Mouse (Mus musculus): Measurements from ENCODE around the gene Cdh24.

Cdh24 gene

GRCm38 (mm10) chr14:54641305-54641969 lies at the start of gene Cdh24:
Cdh24 (minus strand) TSS chr14:54641364.
- peak; percentile 70 for DNase-seq (ENCODE audit: low spot score)

- no peak for DNase-seq (ENCODE audit: low spot score)
Measured at GRCm38 (mm10) chr14:54687251-54687650, 46.1 kb upstream of the Cdh24 start.

GRCm38 (mm10) chr14:54686522-54687143 lies 45.5 kb upstream of the Cdh24 start, which contains the start of gene Acin1:
Acin1 (minus strand) TSS chr14:54686931.
- peak; percentile 100 for DNase-seq (ENCODE audit: low spot score)

GRCm38 (mm10) chr14:54686063-54686521 lies 44.9 kb upstream of the Cdh24 start, which contains the start of gene 1700123O20Rik:
1700123O20Rik (plus strand) TSS chr14:54686216.
- DNase-seq (ENCODE audit: low spot score): no peak

GRCm38 (mm10) chr14:54685471-54685870 lies 44.3 kb upstream of the Cdh24 start:
- no peak for DNase-seq (ENCODE audit: low spot score)

GRCm38 (mm10) chr14:54682396-54682795 lies 41.2 kb upstream of the Cdh24 start:
- DNase-seq (ENCODE audit: low spot score): no peak

- no peak for DNase-seq (ENCODE audit: low spot score)
Measured at GRCm38 (mm10) chr14:54678657-54679304, 37.6 kb upstream of the Cdh24 start.

GRCm38 (mm10) chr14:54676290-54676689 lies 35.1 kb upstream of the Cdh24 start:
- DNase-seq (ENCODE audit: low spot score): no peak

- no peak for DNase-seq (ENCODE audit: low spot score)
Measured at GRCm38 (mm10) chr14:54674317-54674716, 33.2 kb upstream of the Cdh24 start.

GRCm38 (mm10) chr14:54669381-54669780 lies 28.2 kb upstream of the Cdh24 start:
- DNase-seq (ENCODE audit: low spot score): no peak

- DNase-seq (ENCODE audit: low spot score): peak; percentile 55
Measured at GRCm38 (mm10) chr14:54664477-54665222, 23.5 kb upstream of the Cdh24 start.

GRCm38 (mm10) chr14:54660009-54660408 lies 18.8 kb upstream of the Cdh24 start:
- DNase-seq (ENCODE audit: low spot score): no peak

- peak; percentile 75 for DNase-seq (ENCODE audit: low spot score)
Measured at GRCm38 (mm10) chr14:54653496-54653895, 12.3 kb upstream of the Cdh24 start.

- DNase-seq (ENCODE audit: low spot score): no peak
Measured at GRCm38 (mm10) chr14:54652787-54653186, 11.6 kb upstream of the Cdh24 start.

- no peak for DNase-seq (ENCODE audit: low spot score)
Measured at GRCm38 (mm10) chr14:54651556-54651955, 10.4 kb upstream of the Cdh24 start.

GRCm38 (mm10) chr14:54650621-54651454 lies 9.7 kb upstream of the Cdh24 start:
- DNase-seq (ENCODE audit: low spot score): peak; percentile 62

- no peak for DNase-seq (ENCODE audit: low spot score)
Measured at GRCm38 (mm10) chr14:54647900-54648299, 6.7 kb upstream of the Cdh24 start.

GRCm38 (mm10) chr14:54646898-54647636 lies 5.9 kb upstream of the Cdh24 start:
- no peak for DNase-seq (ENCODE audit: low spot score)

GRCm38 (mm10) chr14:54646455-54646854 lies 5.3 kb upstream of the Cdh24 start:
- DNase-seq (ENCODE audit: low spot score): no peak

GRCm38 (mm10) chr14:54644294-54644693 lies 3.1 kb upstream of the Cdh24 start:
- DNase-seq (ENCODE audit: low spot score): no peak

- no peak for DNase-seq (ENCODE audit: low spot score)
Measured at GRCm38 (mm10) chr14:54643011-54643410, 1.8 kb upstream of the Cdh24 start.

Data from left cerebral cortex, adult 11 months (tissue).